Mouse (Mus musculus) lung, postnatal 0 days (tissue): Measurements from ENCODE around the gene Man1b1.

Source experiments
- CTCF ChIP-seq: IDR thresholded peaks from 2 replicates; pipeline ENCODE4 v1.5.1; 2016; ENCODE audit warnings: antibody characterized with exemption, mild to moderate bottlenecking
- EP300 ChIP-seq: IDR thresholded peaks from 2 replicates; pipeline ENCODE4 v1.6.1; 2016; ENCODE audit warnings: antibody characterized with exemption, mild to moderate bottlenecking, control low read depth

GRCm38 (mm10) chr2:25326036-25326435, 6.1 kb upstream of the Man1b1 start:
- no peak for TF ChIP-seq CTCF
- no peak for TF ChIP-seq EP300
